Mouse (Mus musculus) myocyte (in vitro differentiated cells): ENCODE measurements around the gene Pax1. TPM values are rescaled to one million over a fixed set of nuclear protein-coding genes. Genes with fewer than 3 reads are reported as not detected.

Experiments used
- H3K27me3 ChIP-seq: one replicate; pipeline ENCODE4 v1.6.1; 2011; ENCODE audit not compliant: control insufficient read depth, insufficient read depth, insufficient read length
- H3K36me3 ChIP-seq: one replicate; pipeline ENCODE4 v1.6.1; 2011; ENCODE audit not compliant: control insufficient read depth, insufficient read depth
- H3K4me2 ChIP-seq: one replicate; pipeline ENCODE4 v1.6.1; 2011; ENCODE audit warnings: low read depth, control low read depth
- H3K4me3 ChIP-seq: one replicate; pipeline ENCODE4 v1.5.1; 2011; ENCODE audit warnings: mild to moderate bottlenecking, control low read depth, moderate library complexity
- H3K79me2 ChIP-seq: one replicate; pipeline ENCODE4 v1.6.1; 2011; ENCODE audit not compliant: control insufficient read depth, insufficient read depth
- H3ac ChIP-seq: one replicate; pipeline ENCODE4 v1.6.1; 2011; ENCODE audit not compliant: control insufficient read depth, insufficient read length
- CEBPB ChIP-seq: IDR thresholded peaks from 2 replicates; pipeline ENCODE4 v1.6.1; 2011; ENCODE audit warnings: mild to moderate bottlenecking, moderate library complexity; ENCODE audit not compliant: poor library complexity, insufficient read depth, severe bottlenecking
- E2F4 ChIP-seq: IDR thresholded peaks from one replicate; pipeline ENCODE4 v1.6.1; 2011; ENCODE audit warnings: mild to moderate bottlenecking, control low read depth, moderate library complexity; ENCODE audit not compliant: insufficient read depth
- MAX ChIP-seq: IDR thresholded peaks from one replicate; pipeline ENCODE4 v1.6.1; 2011; ENCODE audit warnings: low read depth, mild to moderate bottlenecking, control low read depth
- MYOD1 ChIP-seq, 3 experiments: IDR thresholded peaks; one replicate each; pipeline ENCODE4 v1.6.1; 2011; ENCODE audit warnings: control low read depth in 2 of 3, low read depth in 2 of 3, mild to moderate bottlenecking in 2 of 3, moderate library complexity in 1 of 3; ENCODE audit not compliant: insufficient read length in 2 of 3, control insufficient read depth in 1 of 3
- MYOG ChIP-seq, 3 experiments: IDR thresholded peaks; one replicate each; pipeline ENCODE4 v1.6.1; 2011; ENCODE audit warnings: control low read depth in 2 of 3, low read depth in 2 of 3, mild to moderate bottlenecking in 2 of 3; ENCODE audit not compliant: insufficient read length in 2 of 3, control insufficient read depth in 1 of 3, insufficient read depth in 1 of 3
- POLR2A ChIP-seq: IDR thresholded peaks from one replicate; pipeline ENCODE4 v1.6.1; 2011; ENCODE audit warnings: low read depth, mild to moderate bottlenecking, control low read depth, moderate library complexity; ENCODE audit not compliant: insufficient read length
- POLR2AphosphoS2 ChIP-seq: IDR thresholded peaks from one replicate; pipeline ENCODE4 v1.6.1; 2011; ENCODE audit warnings: low read depth, control low read depth; ENCODE audit not compliant: insufficient read length
- REST ChIP-seq: IDR thresholded peaks from one replicate; pipeline ENCODE4 v1.6.1; 2011; ENCODE audit warnings: mild to moderate bottlenecking, control low read depth, moderate library complexity; ENCODE audit not compliant: insufficient read depth, insufficient read length
- SRF ChIP-seq: IDR thresholded peaks from one replicate; pipeline ENCODE4 v1.6.1; 2011; ENCODE audit warnings: low read depth; ENCODE audit not compliant: control insufficient read depth, insufficient read length
- TCF12 ChIP-seq: IDR thresholded peaks from one replicate; pipeline ENCODE4 v1.6.1; 2011; ENCODE audit warnings: mild to moderate bottlenecking, control low read depth; ENCODE audit not compliant: poor library complexity, insufficient read depth, severe bottlenecking
- TCF3 ChIP-seq: IDR thresholded peaks from one replicate; pipeline ENCODE4 v1.6.1; 2011; ENCODE audit warnings: low read depth, control low read depth; ENCODE audit not compliant: insufficient read length
- USF1 ChIP-seq: IDR thresholded peaks from one replicate; pipeline ENCODE4 v1.6.1; 2011; ENCODE audit warnings: low read depth, mild to moderate bottlenecking, control low read depth, moderate library complexity
- polyA plus RNA-seq: library from polyadenylated mRNA; unstranded; fragments of >200 nt; fragmentation: generic; extraction: Trizol; gene quantifications from one replicate; pipeline ENCODE4 v1.2.1, GENCODE M21; 2012; ENCODE audit warnings: missing spikeins

Pax1 gene
- polyA plus RNA-seq, 1 experiment = not detected

DNA sequence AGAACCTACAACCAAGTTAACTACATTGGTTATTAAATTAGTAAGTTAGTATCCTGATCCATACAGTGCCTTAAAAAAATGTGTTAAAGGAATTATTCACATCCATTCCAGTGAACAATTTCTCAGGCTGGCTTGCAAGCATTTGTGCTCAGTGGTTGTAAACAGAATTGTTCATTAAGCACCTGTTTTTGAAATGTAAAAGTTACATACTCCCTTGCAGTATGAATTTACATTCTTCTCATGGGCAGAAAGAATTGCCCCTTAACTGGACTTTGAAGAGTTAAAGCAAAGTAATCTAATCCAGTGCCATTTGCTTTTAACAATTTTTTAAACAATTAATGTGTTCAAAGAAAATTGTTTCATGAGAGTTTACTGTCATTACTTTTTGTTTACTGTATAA lies 9.6 kb downstream of the Pax1 start:
- Histone ChIP-seq H3K36me3 (no peaks in the 10 kb centered on the region), H3ac (no peak overlapping the region), H3K79me2 (no peaks in the 10 kb centered on the region), H3K27me3 (no peaks in the 10 kb centered on the region), H3K4me3 (no peak overlapping the region), H3K4me2 (no peak overlapping the region)
- no peak for TF ChIP-seq SRF
- no peak for TF ChIP-seq TCF12

DNA sequence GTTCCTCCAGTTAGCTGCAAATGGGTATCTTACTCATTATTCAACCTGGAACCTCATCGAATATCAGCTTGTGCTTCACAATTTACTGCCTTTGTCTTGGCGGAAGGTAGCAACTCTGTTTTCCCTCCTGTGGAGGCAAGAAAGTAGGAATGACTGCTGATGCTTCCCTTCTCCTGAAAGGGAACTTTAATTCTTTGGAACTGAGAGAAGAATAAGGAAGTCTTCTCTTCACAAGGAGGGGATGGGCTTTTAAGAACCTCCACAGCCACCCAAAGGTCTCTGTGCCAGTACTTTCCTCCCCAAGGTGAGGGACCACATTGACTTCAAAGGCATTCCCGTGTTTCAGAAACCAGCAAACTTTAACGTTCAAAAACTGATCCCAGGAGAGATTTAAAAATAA lies 10.1 kb downstream of the Pax1 start:
- TF ChIP-seq REST (no peak), MYOG (IDR thresholded peaks at IDR 0.05; ENCODE audit: control insufficient read depth in 1 of 3, insufficient read depth in 1 of 3, insufficient read length in 2 of 3, low read depth in 2 of 3) (no peak), TCF12 (no peak), E2F4 (no peak), USF1 (no peak), TCF3 (no peak), MYOD1 (IDR thresholded peaks at IDR 0.05; ENCODE audit: control insufficient read depth in 1 of 3, insufficient read length in 2 of 3, low read depth in 2 of 3) (no peak), POLR2A (no peak)

DNA sequence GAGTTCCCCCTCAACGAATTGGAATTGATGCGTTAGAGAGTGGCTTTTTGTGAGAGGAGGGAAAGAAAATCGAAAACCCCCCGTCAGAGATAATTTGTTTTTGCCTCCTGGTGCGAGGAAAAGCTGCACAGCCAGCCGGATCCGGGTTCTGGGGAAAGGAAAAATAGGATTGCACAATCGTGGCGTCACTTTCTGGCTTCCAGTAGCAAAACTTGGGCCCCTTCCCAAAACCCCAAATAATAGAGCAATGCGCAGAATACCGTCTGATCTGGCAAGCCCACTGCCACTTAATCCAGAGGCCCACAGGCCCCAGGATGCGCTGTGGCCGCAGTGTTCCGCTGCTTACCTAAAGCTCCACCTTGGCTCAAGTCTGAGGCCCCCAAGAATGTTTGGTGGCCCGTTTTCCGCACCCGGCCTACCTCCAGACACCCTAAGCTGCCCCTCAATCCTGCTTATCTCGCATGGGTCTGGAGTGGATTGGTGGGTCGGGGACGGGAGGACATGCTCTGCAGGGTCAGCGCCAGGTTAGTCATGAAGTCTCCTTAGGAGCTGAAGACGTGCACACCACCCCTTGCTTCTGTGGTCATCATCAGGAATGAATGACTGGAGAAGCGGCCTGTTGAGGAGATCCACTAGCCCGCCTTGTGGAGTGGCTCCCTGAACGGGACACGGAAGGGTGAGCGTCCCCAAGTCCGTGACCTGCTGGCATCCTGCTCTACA lies 11.4 kb downstream of the Pax1 start:
- H3K79me2 ChIP-seq = no peaks in the 10 kb centered on the region
- no peak overlapping the region for H3K4me3 ChIP-seq
- H3ac ChIP-seq = no peak overlapping the region
- TF ChIP-seq REST (no peak), CEBPB (no peak), TCF12 (no peak), POLR2AphosphoS2 (no peak)
- no peaks in the 10 kb centered on the region for H3K27me3 ChIP-seq
- no peak overlapping the region for H3K4me2 ChIP-seq
- H3K36me3 ChIP-seq = no peaks in the 10 kb centered on the region

More for the DNA sequence above, 10.1 kb downstream of the Pax1 start:
- Histone ChIP-seq H3K4me2 (no peak overlapping the region), H3K79me2 (no peaks in the 10 kb centered on the region), H3K27me3 (no peaks in the 10 kb centered on the region), H3K4me3 (no peak overlapping the region), H3ac (no peak overlapping the region), H3K36me3 (no peaks in the 10 kb centered on the region)

DNA sequence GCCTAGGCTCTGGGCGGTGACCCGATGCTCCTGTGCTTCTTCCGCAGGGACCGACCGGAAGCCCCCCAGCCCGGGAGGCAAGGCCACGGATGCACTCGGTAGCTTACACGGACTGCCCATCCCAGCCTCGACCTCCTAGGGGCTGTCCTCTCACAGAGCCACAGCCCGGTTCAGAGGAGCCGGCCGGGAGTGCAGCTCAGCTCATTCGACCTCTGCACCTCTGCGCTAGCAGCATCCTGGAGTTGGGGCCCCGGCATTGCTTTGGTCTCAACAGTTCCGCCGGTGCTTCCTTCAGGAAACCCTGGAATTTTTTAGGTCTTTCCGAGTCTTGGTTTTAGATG lies 11.9 kb downstream of the Pax1 start:
- Histone ChIP-seq H3K4me3 (no peak overlapping the region), H3K79me2 (no peaks in the 10 kb centered on the region), H3K4me2 (no peak overlapping the region), H3K27me3 (no peaks in the 10 kb centered on the region), H3K36me3 (no peaks in the 10 kb centered on the region), H3ac (no peak overlapping the region)
- TF ChIP-seq CEBPB (no peak), USF1 (no peak), TCF12 (no peak), REST (no peak), SRF (no peak), POLR2A (no peak), POLR2AphosphoS2 (no peak), E2F4 (no peak), MYOD1 (IDR thresholded peaks at IDR 0.05; ENCODE audit: control insufficient read depth in 1 of 3, insufficient read length in 2 of 3, low read depth in 2 of 3) (no peak)

DNA sequence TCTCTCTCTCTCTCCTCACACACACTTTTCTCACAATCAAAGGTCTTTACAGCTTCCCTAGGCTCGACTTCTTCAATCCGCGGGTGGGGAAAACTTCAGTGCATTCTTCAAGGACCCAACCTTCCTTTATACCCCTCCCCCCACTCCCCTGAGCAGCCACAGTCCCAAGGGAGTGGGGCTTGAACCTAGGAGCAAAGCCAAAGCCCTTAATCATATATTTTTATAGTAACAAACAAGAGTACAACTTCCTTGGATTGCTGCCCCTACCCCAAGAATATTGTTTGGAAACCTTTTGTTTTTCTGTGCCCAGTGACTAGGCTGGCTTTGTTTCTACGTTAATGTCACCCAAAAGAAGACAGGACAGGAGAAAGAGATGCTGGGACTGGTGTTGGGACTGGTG lies 12.5 kb downstream of the Pax1 start:
- H3ac ChIP-seq = no peak overlapping the region
- H3K27me3 ChIP-seq = no peaks in the 10 kb centered on the region
- no peaks in the 10 kb centered on the region for H3K79me2 ChIP-seq
- no peak overlapping the region for H3K4me3 ChIP-seq
- no peak overlapping the region for H3K4me2 ChIP-seq
- H3K36me3 ChIP-seq = no peaks in the 10 kb centered on the region
- TF ChIP-seq POLR2AphosphoS2 (no peak), MAX (no peak), MYOG (IDR thresholded peaks at IDR 0.05; ENCODE audit: control insufficient read depth in 1 of 3, insufficient read depth in 1 of 3, insufficient read length in 2 of 3, low read depth in 2 of 3) (no peak), TCF12 (no peak), POLR2A (no peak), REST (no peak), USF1 (no peak), SRF (no peak), TCF3 (no peak), CEBPB (no peak), E2F4 (no peak)
